Comparison of ENCODE assay signal across 18 mouse cellular contexts in genomic region chr6:31776841-31777240, GRCm38 (mm10).
"Had no signal": no experiment of that assay in that cellular context is flagged by ENCODE, and none has a peak within 500 bp of the region (broad histone marks: within the 10 kb centered on the region; RNA-seq: fewer than 3 reads in every experiment).

No protein-coding gene starts in this region.

- H3K36me3 ChIP-seq: liver, embryonic 13.5 days; liver, embryonic 15.5 days; lung, embryonic 15.5 days; midbrain, embryonic 12.5 days; neural tube, embryonic 12.5 days had no signal

- H3K9me3 ChIP-seq: liver, embryonic 13.5 days; liver, embryonic 15.5 days; lung, embryonic 15.5 days; midbrain, embryonic 12.5 days; neural tube, embryonic 12.5 days had no signal

- H3K27ac ChIP-seq: liver, embryonic 13.5 days; liver, embryonic 15.5 days; lung, embryonic 15.5 days; macrophage; midbrain, embryonic 12.5 days; neural tube, embryonic 12.5 days had no signal

- H3K4me2 ChIP-seq: liver, embryonic 13.5 days; liver, embryonic 15.5 days; lung, embryonic 15.5 days; midbrain, embryonic 12.5 days; neural tube, embryonic 12.5 days had no signal

- H3K4me3 ChIP-seq: liver, embryonic 13.5 days; liver, embryonic 15.5 days; lung, embryonic 15.5 days; megakaryocyte, embryonic 14.5 days; midbrain, embryonic 12.5 days; neural tube, embryonic 12.5 days had no signal

- H3K27me3 ChIP-seq: liver, embryonic 13.5 days; liver, embryonic 15.5 days; lung, embryonic 15.5 days; megakaryocyte, embryonic 14.5 days; midbrain, embryonic 12.5 days; neural tube, embryonic 12.5 days had no signal

- H3K4me1 ChIP-seq: liver, embryonic 13.5 days; liver, embryonic 15.5 days; lung, embryonic 15.5 days; megakaryocyte, embryonic 14.5 days; midbrain, embryonic 12.5 days; neural tube, embryonic 12.5 days had no signal

- H3K9ac ChIP-seq: liver, embryonic 13.5 days; liver, embryonic 15.5 days; liver, postnatal 0 days; lung, embryonic 15.5 days; midbrain, embryonic 12.5 days; neural tube, embryonic 12.5 days had no signal

- DNase-seq: liver, embryonic 13.5 days; liver, postnatal 0 days; lung, adult 2 months; lung, postnatal 14 days; lung, postnatal 36 days; right cerebral cortex, postnatal 25 days; right cerebral cortex, postnatal 4 days; spleen, adult 18-20 months; thymus, adult 18-20 months; thymus, postnatal 14 days; thymus, postnatal 36 days had no signal

- ATAC-seq: liver, postnatal 0 days; lung, postnatal 0 days had no signal
